Mouse (Mus musculus) CH12.LX (cell line): Measurements from ENCODE around the gene Rnf144a.

ENCODE experiments used
- CTCF ChIP-seq, 2 experiments: IDR thresholded peaks in 1 of 2; conservative IDR thresholded peaks in 1 of 2; 2 replicates each; pipeline ENCODE4 v1.5.1; 2011 to 2012; ENCODE audit warnings: low read depth in 2 of 2, low read length in 2 of 2, improper control_type of control experiment in 1 of 2, inconsistent platforms in 1 of 2, mild to moderate bottlenecking in 1 of 2, moderate library complexity in 1 of 2
- NELFE ChIP-seq: IDR thresholded peaks from 2 replicates; pipeline ENCODE4 v1.6.1; 2011; ENCODE audit warnings: low read depth, low read length, improper control_type of control experiment
- POLR2A ChIP-seq: IDR thresholded peaks from 2 replicates; pipeline ENCODE4 v1.6.1; 2011; ENCODE audit warnings: low read depth, mild to moderate bottlenecking, improper control_type of control experiment, low read length
- POLR2AphosphoS2 ChIP-seq: IDR thresholded peaks from 2 replicates; pipeline ENCODE4 v1.6.1; 2011; ENCODE audit warnings: low read depth, low read length, improper control_type of control experiment

DNA sequence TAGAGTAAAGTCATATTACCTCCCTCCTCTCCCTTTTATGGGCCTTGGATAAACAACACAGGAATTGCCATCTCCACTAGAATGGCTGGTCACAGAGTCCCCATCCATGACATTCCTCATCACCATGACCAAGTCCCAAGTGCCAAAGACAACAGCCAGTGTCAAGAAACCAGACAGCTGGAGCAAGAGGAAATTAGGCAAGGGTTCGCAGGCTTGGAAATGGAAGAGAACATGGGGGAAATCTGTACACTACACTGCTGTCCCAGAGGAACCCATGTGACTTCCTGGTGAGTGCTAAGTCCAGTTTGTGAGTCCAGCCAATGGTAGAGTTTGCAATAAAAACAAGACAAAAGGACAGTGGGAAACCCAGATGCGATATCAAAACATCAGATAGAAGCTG lies 47.7 kb downstream of the Rnf144a start:
- TF ChIP-seq POLR2A: no peak
- no peak for TF ChIP-seq CTCF (conservative IDR thresholded peaks at IDR 0.05 in 1 of 2, IDR thresholded peaks at IDR 0.05 in 1 of 2; ENCODE audit: low read depth in 2 of 2, low read length in 2 of 2)
- TF ChIP-seq POLR2AphosphoS2: no peak
- TF ChIP-seq NELFE: no peak
